Mouse (Mus musculus): ENCODE measurements around the gene Tnfrsf13c.

The Tnfrsf13c gene

GRCm38 (mm10) chr15:82230098-82230611 is 6.0 kb upstream of the Tnfrsf13c start:
- peak; percentile 15 for DNase-seq (ENCODE audit: low read depth, low spot score)

GRCm38 (mm10) chr15:82229542-82230045 is 5.4 kb upstream of the Tnfrsf13c start:
- DNase-seq (ENCODE audit: low read depth, low spot score) = peak; percentile 68

- DNase-seq (ENCODE audit: low read depth, low spot score) = no peak
These were observed 1.6 kb upstream of the Tnfrsf13c start for GRCm38 (mm10) chr15:82225769-82226168.

DNA sequence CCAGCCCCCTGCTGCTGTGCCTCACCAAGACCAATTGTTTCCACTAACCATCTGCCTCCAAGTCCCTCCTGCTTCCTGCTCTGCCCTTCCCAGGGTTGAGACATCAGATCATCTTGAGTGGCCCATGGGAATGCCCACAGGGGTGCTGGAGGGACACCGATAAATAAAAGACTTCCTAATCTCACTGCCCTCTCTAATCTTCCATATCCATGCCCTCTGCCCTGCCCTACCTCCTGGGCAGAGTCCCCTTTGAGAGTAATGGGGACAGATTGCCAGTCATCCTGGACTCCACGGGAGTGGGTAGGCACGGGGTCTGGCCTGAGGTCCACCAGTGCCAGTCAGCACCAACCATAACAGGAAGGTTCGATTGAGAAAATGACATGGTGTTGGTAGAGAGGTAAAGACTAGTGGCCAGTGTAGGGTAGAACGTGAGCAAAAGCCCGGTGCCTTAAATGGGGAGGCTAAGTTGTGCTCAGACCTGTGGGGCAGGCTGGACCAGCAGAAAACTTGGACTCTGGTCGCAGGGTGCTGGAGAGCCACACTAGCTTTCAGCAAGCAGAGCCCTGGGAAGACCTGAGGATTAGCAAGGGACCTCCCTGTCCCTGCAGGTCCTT is 540 bp upstream of the Tnfrsf13c start:
- DNase-seq (ENCODE audit: low read depth, low spot score) = peak; percentile 57

DNA sequence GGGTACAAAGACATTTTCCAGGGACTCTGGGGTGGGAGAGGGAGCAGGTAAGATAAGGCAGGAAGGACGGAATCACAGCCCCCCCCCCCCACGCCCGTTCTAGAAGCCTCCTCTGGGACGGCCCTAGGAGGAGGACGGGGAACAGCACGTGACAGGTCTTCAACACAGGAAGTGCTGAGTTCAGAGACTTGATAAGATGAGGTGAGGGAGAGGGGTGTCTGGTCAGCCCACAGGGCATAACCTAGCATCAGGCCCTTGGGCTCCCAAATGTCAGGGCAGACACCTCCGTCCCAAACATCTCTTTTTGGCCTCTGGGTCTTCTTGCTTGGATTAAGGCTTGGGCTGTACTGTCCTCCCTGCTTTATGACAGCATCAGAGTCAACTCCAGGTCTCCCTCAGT is 918 bp downstream of the Tnfrsf13c start:
- peak; percentile 63 for DNase-seq (ENCODE audit: low read depth, low spot score)

- peak; percentile 87 for DNase-seq (ENCODE audit: low read depth, low spot score)
These were observed 2.9 kb downstream of the Tnfrsf13c start for GRCm38 (mm10) chr15:82221104-82221860.

- DNase-seq (ENCODE audit: low read depth, low spot score) = peak; percentile 50
These were observed 4.0 kb downstream of the Tnfrsf13c start for GRCm38 (mm10) chr15:82220003-82220675.

DNA sequence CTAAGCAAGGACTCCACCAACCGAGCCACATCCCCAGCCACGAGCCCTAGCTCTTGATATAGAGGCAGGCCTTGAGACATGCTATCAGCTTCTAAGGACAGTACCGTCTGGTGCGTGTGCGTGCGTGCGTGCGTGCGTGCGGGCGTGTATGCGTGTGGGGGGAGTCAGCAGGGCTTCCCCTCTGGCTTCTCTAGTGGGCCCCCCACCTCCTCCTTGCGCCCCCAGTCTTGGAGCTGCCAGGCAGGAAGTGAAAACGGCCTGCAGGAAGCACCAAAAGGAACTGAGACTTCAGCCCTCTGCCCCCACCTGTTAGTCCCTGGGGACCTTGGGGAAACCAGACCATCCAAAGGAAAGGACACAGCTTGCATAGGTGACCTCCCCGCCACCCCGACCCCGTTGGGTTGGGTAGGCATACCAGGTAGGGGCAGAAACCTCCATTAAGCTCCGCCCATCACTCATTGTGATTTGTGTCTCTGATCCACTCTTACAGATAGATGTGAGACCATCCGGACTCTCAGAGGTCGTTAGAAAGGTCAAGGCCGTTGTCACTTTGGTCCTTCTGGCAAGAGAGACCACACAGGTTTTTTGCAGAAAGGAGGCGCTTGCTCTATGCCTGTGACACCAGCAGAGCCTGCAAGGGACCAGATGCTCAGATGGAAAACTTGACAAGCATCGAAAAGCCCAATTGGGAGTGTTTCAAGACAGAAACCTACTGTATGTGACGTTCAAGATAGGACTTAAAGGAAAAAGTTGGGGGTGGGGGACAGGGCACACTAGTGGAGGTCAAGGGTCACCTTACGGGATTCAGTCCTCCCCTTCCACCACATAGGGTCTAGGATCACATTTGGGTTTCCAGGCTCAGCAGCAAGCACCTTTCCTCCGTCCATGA is 5.1 kb downstream of the Tnfrsf13c start:
- DNase-seq (ENCODE audit: low read depth, low spot score) = peak; percentile 97

DNA sequence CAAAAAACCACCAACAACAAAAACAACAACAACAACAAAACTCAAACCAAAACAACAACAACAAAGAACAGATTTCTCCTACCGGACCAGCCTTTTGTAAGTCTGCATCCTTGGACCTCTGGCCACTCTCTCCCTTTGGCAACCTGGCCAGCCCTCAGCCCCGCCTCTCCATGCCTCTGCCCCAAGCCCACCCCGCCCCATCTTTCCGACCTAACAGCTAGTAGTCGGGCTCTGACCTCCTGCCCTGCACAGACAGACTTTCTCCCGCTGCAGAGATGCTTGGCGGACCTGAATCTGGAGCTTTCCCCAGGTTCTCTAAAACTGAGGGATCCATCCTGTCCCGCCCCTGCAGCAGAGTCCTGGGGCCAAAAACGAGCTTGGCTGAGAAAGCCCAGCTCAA is 6.2 kb downstream of the Tnfrsf13c start:
- peak; percentile 74 for DNase-seq (ENCODE audit: low read depth, low spot score)

DNA sequence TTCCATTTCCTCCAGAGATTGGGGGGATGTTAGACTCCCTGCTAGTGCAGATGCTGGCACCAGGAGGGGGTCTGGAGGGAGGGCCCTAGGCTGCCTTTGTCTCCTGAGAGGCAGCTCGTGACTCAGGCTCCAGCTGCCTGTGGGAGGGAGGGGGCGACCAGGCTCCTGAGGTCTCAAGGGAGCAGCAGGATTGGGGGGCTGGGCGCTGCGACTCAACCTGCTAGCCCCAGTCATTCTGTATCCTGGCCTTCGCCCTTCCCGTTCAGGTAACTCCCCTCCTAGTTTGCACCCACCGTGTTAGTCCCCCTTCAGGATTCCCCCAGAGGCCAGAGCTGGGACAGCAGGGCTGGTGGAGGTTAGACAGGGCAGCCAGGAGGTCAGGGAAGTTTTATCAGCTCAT is 7.1 kb downstream of the Tnfrsf13c start:
- peak; percentile 65 for DNase-seq (ENCODE audit: low read depth, low spot score)

DNA sequence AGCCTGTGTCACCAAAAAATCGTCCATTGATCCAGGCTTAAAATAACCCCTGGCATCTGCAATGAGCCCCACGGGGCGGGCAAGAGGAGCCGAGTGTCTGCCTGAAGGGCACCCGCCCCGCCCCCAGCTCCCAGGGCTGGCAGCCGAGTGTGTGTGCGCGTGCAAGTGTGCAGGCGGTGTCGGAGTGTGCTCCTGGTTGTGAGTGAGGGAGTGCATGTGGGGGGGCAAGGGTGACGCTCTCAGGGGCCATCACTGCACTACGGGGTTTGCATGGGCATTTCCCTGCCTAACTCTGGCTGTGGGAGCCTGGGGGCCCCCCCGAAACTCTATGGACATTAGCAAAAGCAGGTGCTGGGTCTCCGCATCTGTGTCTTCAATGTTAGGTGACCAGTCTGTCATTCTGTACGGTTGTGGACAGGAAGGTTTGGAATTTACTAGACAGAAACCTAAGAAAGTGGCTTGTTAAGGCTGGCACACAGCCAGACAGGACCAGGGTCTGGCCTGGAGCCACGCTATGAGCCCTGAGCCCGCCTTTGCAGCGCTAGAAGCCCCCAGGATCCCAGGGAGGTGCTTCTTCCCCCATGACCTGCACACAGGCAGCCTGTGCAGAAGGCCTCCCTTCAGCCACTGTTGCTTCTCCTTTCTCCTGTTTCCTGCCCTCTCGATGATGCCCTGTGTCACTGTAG is 7.9 kb downstream of the Tnfrsf13c start:
- no peak for DNase-seq (ENCODE audit: low read depth, low spot score)

DNA sequence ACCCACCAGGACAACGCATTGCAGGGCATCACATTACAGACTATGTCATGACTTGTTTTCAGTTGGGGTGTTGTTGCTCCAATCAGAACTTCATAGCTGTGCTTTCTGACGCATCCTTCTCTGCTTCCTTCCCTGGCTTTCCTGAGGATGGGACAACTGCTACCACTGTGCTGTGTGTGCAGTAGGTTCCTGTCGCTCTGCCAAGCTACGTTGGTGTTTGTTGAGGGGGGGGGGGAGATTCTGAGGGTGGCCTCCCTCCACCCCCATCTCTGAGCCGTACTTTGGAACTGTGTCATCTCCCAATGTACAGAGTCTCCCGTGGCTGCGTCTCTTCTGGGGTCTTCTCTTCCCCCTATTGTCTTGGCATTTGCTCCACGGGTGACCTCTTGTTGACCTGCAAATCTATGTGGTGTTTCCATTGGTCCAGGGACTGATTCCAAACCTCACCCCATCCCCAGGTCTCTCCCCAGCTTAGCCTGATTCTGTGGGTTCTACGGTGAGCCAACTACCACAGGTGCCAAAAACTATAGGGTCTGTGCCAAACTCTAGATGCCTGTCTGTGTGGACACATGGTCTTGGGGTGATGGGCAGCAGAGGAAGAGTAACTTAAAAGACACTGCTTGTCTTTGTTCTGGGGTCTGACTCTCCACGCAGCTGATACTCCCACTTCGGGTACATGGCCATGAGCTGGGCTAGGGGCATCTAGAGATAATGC is 8.7 kb downstream of the Tnfrsf13c start:
- DNase-seq (ENCODE audit: low read depth, low spot score) = no peak

DNA sequence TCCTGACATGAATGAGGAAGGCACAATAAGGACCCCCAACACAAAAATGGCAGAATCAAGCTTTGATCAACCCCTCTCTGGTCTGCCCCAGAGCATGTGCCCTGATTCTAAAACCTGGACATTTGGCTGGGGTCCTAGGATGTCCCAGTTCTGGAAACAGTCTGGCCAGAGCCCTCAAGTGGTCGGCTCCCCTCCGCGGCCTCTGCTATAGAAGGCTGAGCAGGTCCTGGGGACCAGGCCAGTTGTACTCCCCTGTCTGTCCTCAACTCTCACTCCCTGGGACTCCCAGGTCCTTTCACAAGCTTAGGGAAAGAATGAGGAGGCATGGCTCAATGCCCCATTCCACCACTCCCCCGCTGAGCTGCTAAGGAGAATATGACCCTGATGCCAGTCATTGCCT is 10.9 kb downstream of the Tnfrsf13c start:
- DNase-seq (ENCODE audit: low read depth, low spot score) = no peak

DNA sequence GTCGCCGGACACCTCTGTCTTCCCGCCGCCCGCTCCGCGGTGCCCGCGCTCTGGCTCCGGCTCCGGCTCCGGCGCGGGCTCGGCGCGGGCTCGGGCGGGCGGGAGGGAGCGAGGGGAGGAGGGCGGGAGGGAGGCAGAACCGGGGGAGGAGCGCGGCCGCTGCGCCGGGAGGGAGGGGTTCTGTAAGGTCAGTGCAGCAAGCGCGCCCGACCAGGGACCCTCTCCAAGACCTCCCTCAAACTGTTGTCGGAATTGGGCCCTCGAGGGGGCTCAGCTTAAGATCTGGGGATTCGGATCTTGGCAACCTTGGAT is 11.5 kb downstream of the Tnfrsf13c start, which contains the start of gene Shisa8:
Gene Shisa8, minus strand, starts transcription at position 64 of the 312 bp plus-strand sequence.
- DNase-seq (ENCODE audit: low read depth, low spot score) = no peak

DNA sequence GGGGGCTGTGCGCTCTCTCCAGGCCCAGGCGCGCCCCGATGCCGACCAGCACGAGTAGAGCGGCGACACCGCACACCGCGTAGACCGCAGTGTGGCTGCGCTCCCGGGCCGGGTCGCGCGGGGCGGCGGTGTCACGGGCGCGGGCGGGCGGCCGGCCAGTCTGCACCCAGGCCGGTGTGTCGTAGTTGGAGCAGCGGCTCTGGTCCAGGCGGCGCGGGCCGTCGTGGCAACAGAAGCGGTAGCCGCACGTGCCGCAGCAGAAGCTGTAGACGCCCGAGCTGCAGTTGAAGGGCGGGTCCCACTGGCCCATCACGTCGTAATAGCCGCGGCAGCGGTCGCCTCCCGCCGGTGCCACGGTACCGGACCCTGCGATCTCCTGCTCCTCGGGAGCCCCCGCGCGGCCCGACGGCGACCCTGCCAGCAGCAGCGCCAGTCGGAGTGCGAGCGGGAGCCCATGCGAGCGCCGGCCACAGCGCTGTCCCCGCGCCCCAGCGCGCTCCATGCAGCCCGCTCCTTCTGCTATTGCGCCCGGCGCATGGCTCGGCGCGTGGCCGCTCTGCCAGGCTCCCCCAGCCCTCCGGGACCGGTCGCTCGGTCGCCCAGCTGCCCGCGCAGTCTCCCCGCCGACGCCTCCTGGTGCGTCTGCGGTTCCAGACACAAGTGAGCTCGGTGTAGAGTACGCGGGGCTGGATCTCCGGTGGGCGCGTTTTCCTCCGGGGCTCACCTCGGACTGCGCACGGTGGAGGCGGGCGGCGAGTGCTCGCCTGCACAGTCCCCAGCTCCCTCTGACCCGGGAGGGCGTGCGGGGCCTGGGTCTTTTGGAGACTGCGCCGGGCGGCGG is 12.0 kb downstream of the Tnfrsf13c start:
- no peak for DNase-seq (ENCODE audit: low read depth, low spot score)

- no peak for DNase-seq (ENCODE audit: low read depth, low spot score)
These were observed 12.9 kb downstream of the Tnfrsf13c start for GRCm38 (mm10) chr15:82211281-82211680.

GRCm38 (mm10) chr15:82210801-82211200 is 13.4 kb downstream of the Tnfrsf13c start:
- no peak for DNase-seq (ENCODE audit: low read depth, low spot score)

GRCm38 (mm10) chr15:82209295-82210050 is 14.7 kb downstream of the Tnfrsf13c start:
- no peak for DNase-seq (ENCODE audit: low read depth, low spot score)

Measured in A20 (cell line).